In the genomic region with DNA sequence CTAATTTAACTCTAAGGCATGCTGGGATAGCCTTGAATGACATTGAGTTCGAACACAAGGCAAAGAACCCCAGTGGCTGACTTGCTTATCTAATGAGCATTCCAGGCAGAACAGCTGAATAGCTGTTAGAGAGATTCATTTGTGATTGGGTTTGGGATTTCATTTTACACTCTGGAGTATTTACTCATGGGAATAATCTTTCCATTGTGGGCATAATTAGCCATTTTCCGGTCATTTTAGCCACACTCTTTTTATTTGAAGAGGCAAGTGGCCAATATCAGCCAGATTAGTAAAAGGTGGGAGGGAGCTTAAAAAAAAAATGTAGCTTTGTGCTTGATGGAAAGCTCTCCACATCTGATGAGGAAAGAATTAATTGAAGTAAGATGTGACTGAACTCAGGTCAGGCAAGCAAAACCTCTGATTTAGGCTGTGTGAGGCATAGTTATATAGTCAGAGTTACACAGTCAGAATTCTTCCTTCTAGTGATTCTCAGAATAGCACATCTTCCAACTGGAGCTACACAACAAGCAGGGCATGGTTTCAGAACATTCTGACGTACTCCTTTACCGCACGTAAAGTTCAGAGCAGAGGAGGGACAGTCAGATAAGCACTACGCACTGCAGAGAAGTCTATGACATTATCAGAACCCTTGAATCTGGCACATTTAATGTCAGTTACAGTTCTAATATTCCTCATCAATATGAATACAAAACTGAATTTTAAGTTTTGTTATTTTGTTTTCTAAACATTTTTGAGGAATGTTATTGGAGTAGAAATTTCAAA, we compare ENCODE assay signal across 23 mouse cellular contexts. TPM values are rescaled to one million over a fixed set of nuclear protein-coding genes. Genes with fewer than 3 reads are reported as not detected.
DNase-seq lines count a peak whose midpoint lies in the region; ATAC-seq and TF ChIP-seq lines count a peak whose summit lies in the region.
"Had no signal": no experiment of that assay in that cellular context is flagged by ENCODE, and none has a peak within 500 bp of the region (broad histone marks: within the 10 kb centered on the region; RNA-seq: fewer than 3 reads in every experiment).

No protein-coding gene starts in this region.

- intact Hi-C loops in heart, adult 2 months (cut with DNase I) = loop anchor here (5.0 kb wide), 2 partner anchors 133 to 363 kb away; no protein-coding TSS in a partner anchor
- intact Hi-C loops in heart, postnatal 36 days (cut with DNase I) = no loop called here

- TF ChIP-seq EP300 in heart, adult 2 months (IDR thresholded peaks at IDR 0.05; ENCODE audit: insufficient read depth, low read depth, low read length) = no peak
- no peak for TF ChIP-seq EP300 in heart, postnatal 0 days (IDR thresholded peaks at IDR 0.05; ENCODE audit: low read depth)

- no peak for TF ChIP-seq CTCF in heart, adult 2 months (IDR thresholded peaks at IDR 0.05)
- no peak for TF ChIP-seq CTCF in heart, postnatal 0 days (IDR thresholded peaks at IDR 0.05; ENCODE audit: low read depth)

- peak overlapping the region; percentile 10 for H3K4me3 ChIP-seq in heart, adult 2 months
- no peak overlapping the region for H3K4me3 ChIP-seq in heart, embryonic 10.5 days
- no peak overlapping the region for H3K4me3 ChIP-seq in heart, postnatal 0 days (ENCODE audit: low read depth, low read length)
- no peak overlapping the region for H3K4me3 ChIP-seq in liver, embryonic 13.5 days (replicated peaks)
- H3K4me3 ChIP-seq: embryonic facial prominence, embryonic 12.5 days; hindbrain, embryonic 10.5 days; intestine, embryonic 15.5 days; layer of hippocampus, adult 2 months; limb, embryonic 10.5 days; midbrain, embryonic 12.5 days had no signal

- H3K27me3 ChIP-seq in heart, adult 2 months (ENCODE audit: control insufficient read depth, insufficient read depth, low read length) = no peaks in the 10 kb centered on the region
- H3K27me3 ChIP-seq in heart, embryonic 10.5 days (ENCODE audit: insufficient read depth, poor library complexity, severe bottlenecking) = no peaks in the 10 kb centered on the region
- no peaks in the 10 kb centered on the region for H3K27me3 ChIP-seq in heart, postnatal 0 days (ENCODE audit: control insufficient read depth, insufficient read depth, low read length)
- H3K27me3 ChIP-seq in liver, embryonic 13.5 days = no peaks in the 10 kb centered on the region
- H3K27me3 ChIP-seq: embryonic facial prominence, embryonic 12.5 days; intestine, embryonic 15.5 days; midbrain, embryonic 12.5 days had no signal

- H3K79me2 ChIP-seq in heart, adult 2 months (replicated peaks; ENCODE audit: control insufficient read depth, insufficient read depth, low read length) = no peaks in the 10 kb centered on the region

- peaks cover 30% of the 10 kb centered on the region for H3K36me3 ChIP-seq in heart, adult 2 months (ENCODE audit: control insufficient read depth, insufficient read depth, low read length)
- no peaks in the 10 kb centered on the region for H3K36me3 ChIP-seq in heart, embryonic 10.5 days
- H3K36me3 ChIP-seq in heart, postnatal 0 days (replicated peaks; ENCODE audit: control insufficient read depth, insufficient read depth, low read length) = no peaks in the 10 kb centered on the region
- no peaks in the 10 kb centered on the region for H3K36me3 ChIP-seq in liver, embryonic 13.5 days
- H3K36me3 ChIP-seq: embryonic facial prominence, embryonic 12.5 days; hindbrain, embryonic 10.5 days; intestine, embryonic 15.5 days; limb, embryonic 10.5 days; midbrain, embryonic 12.5 days had no signal

- H3K27ac ChIP-seq in heart, adult 2 months = peak overlapping the region; percentile 55
- H3K27ac ChIP-seq in heart, embryonic 10.5 days = no peak overlapping the region
- peak overlapping the region; percentile 41; the same call in 1 of the 2 replicates for H3K27ac ChIP-seq in heart, postnatal 0 days (ENCODE audit: low read depth)
- H3K27ac ChIP-seq in liver, embryonic 13.5 days = no peak overlapping the region
- H3K27ac ChIP-seq: embryonic facial prominence, embryonic 12.5 days; hindbrain, embryonic 10.5 days; intestine, embryonic 15.5 days; layer of hippocampus, adult 2 months; limb, embryonic 10.5 days; midbrain, embryonic 12.5 days had no signal

- H3K9ac ChIP-seq in heart, adult 2 months (ENCODE audit: low read depth, low read length) = peak overlapping the region; percentile 38; the same call in 1 of the 2 replicates
- H3K9ac ChIP-seq in heart, postnatal 0 days (replicated peaks; ENCODE audit: low read depth, low read length) = no peak overlapping the region
- H3K9ac ChIP-seq in liver, embryonic 13.5 days = no peak overlapping the region
- H3K9ac ChIP-seq: embryonic facial prominence, embryonic 12.5 days; intestine, embryonic 15.5 days; midbrain, embryonic 12.5 days had no signal

- no peak overlapping the region for H3K4me2 ChIP-seq in heart, postnatal 0 days (ENCODE audit: low read depth, low read length)
- H3K4me2 ChIP-seq in liver, embryonic 13.5 days = no peak overlapping the region
- H3K4me2 ChIP-seq: embryonic facial prominence, embryonic 12.5 days; intestine, embryonic 15.5 days; midbrain, embryonic 12.5 days had no signal

- H3K9me3 ChIP-seq in heart, embryonic 10.5 days = no peaks in the 10 kb centered on the region
- H3K9me3 ChIP-seq in heart, postnatal 0 days (replicated peaks; ENCODE audit: control insufficient read depth, low read length) = no peaks in the 10 kb centered on the region
- H3K9me3 ChIP-seq in liver, embryonic 13.5 days (replicated peaks) = no peaks in the 10 kb centered on the region
- H3K9me3 ChIP-seq: embryonic facial prominence, embryonic 12.5 days; hindbrain, embryonic 10.5 days; intestine, embryonic 15.5 days; limb, embryonic 10.5 days; midbrain, embryonic 12.5 days had no signal

- no peak for ATAC-seq in heart, postnatal 0 days (ENCODE audit: insufficient read depth, low read depth)
- ATAC-seq in liver, embryonic 13.5 days (ENCODE audit: low read depth) = peak; percentile 73
- peak; percentile 73 for ATAC-seq in megakaryocyte-erythroid progenitor cell, adult 5-6 weeks (replicated peaks; ENCODE audit: low FRiP score, low TSS enrichment, poor library complexity, severe bottlenecking)
- ATAC-seq: hindbrain, embryonic 16.5 days; intestine, embryonic 15.5 days; Patski had no signal

- H3K4me1 ChIP-seq in heart, adult 2 months (ENCODE audit: control insufficient read depth, insufficient read depth, low read length) = peaks cover 24% of the 10 kb centered on the region
- peaks cover 25% of the 10 kb centered on the region for H3K4me1 ChIP-seq in heart, embryonic 10.5 days
- H3K4me1 ChIP-seq in heart, postnatal 0 days (ENCODE audit: control insufficient read depth, insufficient read depth) = peaks cover 19% of the 10 kb centered on the region
- peaks cover 44% of the 10 kb centered on the region for H3K4me1 ChIP-seq in liver, embryonic 13.5 days (replicated peaks)
- H3K4me1 ChIP-seq: intestine, embryonic 15.5 days had no signal

- no peak for DNase-seq in heart, adult 2 months
- no peak for DNase-seq in heart, embryonic 10.5 days (ENCODE audit: low spot score)
- DNase-seq in heart, postnatal 0 days (ENCODE audit: low spot score) = peak; percentile 29
- no peak for DNase-seq in heart, postnatal 36 days
- no peak for DNase-seq in liver, embryonic 13.5 days
- no peak for DNase-seq in adrenal gland, adult 18-20 months (ENCODE audit: low spot score in 2 of 2)
- DNase-seq: adrenal gland, adult 2 months; cerebellum, adult 11-12 months; cerebellum, postnatal 10 days; kidney, adult 9 months; kidney, postnatal 25 days; lung, adult 18-20 months; lung, postnatal 10 days; thymus, postnatal 14 days had no signal

- no peak for TF ChIP-seq POLR2A in heart, adult 2 months (IDR thresholded peaks at IDR 0.05; ENCODE audit: insufficient read depth, low read depth, low read length)

- 35% methylated on average over 6 of the region's 6 CpGs for WGBS in heart, adult 2 months
- 41% methylated on average over 6 of the region's 6 CpGs for WGBS in heart, embryonic 10.5 days
- 26% methylated on average over 6 of the region's 6 CpGs for WGBS in heart, postnatal 0 days
- WGBS in liver, embryonic 13.5 days (ENCODE audit: insufficient replicate concordance) = 36% methylated on average over 6 of the region's 6 CpGs

RNA-seq across cellular contexts. Expression of a gene that starts 40.1 kb away (rescaled TPM):
- total RNA-seq in heart, adult 2 months (2021) = 10 to 100 TPM; 23.2 to 25.6 TPM
- polyA plus RNA-seq in heart, adult 2 months (2012; rRNA removed) = 8.2 and 13.9 TPM in 2 replicates
- 37.7 and 52.7 TPM in 2 replicates for polyA plus RNA-seq in heart, embryonic 10.5 days (2016; fragmentation: Nextera tagmentation; extraction: Ambion mirVana)
- total RNA-seq in heart, postnatal 0 days (2014; rRNA removed; ENCODE audit: low replicate concordance) = 32.3 and 78.2 TPM in 2 replicates
- polyA plus RNA-seq in heart, postnatal 0 days (2015; fragmentation: Nextera tagmentation; extraction: Ambion mirVana) = 26.5 and 28.5 TPM in 2 replicates
- total RNA-seq in heart, postnatal 36 days (2021) = 10 to 100 TPM; 29.2 to 31.4 TPM
- polyA plus RNA-seq in liver, embryonic 13.5 days (2015; fragmentation: Nextera tagmentation; extraction: Ambion mirVana) = 11.5 and 18.7 TPM in 2 replicates
- 4.3 and 5.1 TPM in 2 replicates for total RNA-seq in megakaryocyte-erythroid progenitor cell, adult 5-6 weeks (2014; fragmentation: Nextera tagmentation)
- total RNA-seq in megakaryocyte-erythroid progenitor cell, adult 5-6 weeks (2017) = 23.2 and 37.4 TPM in 2 replicates
- 10 to 100 TPM; 23.5 to 27.5 TPM for total RNA-seq in adrenal gland, adult 18-20 months (2021)
- polyA plus RNA-seq: Patski had no signal

Comparison
In these comparisons a context has a peak if more than half of its experiments do, and no peak if none do; other contexts are left out.
1. H3K27ac ChIP-seq: peak in heart, adult 2 months (single experiment) and heart, postnatal 0 days (single experiment); none in heart, embryonic 10.5 days (single experiment) and liver, embryonic 13.5 days (single experiment).